Mouse (Mus musculus): Measurements from ENCODE around the gene Kpna1.
A peak's percentile ranks its signal among the peaks of the same experiment; 100 is the strongest.
"Not testable (repeated sequence)": the region's sequence is repeated elsewhere in the genome, so short reads cannot be mapped to it uniquely, and the experiment has no call there.

The Kpna1 gene

GRCm38 (mm10) chr16:35978450-35978849, at the start of gene Kpna1:
Gene Kpna1, plus strand, starts transcription at chr16:35978750.
- not testable (repeated sequence) for DNase-seq

GRCm38 (mm10) chr16:35932179-35933055, 46.1 kb upstream of the Kpna1 start:
- no peak for DNase-seq

GRCm38 (mm10) chr16:35933181-35933580, 45.4 kb upstream of the Kpna1 start:
- DNase-seq = no peak

GRCm38 (mm10) chr16:35938211-35939151, 40.1 kb upstream of the Kpna1 start, which contains the start of the genes Parp9 and Dtx3l:
Gene Parp9, plus strand, starts transcription at chr16:35938470.
Gene Dtx3l, minus strand, starts transcription at chr16:35939151.
- DNase-seq = peak; percentile 73

- peak; percentile 36 for DNase-seq
These were observed 39.3 kb upstream of the Kpna1 start for GRCm38 (mm10) chr16:35939261-35939660.

GRCm38 (mm10) chr16:35939690-35940089, 38.9 kb upstream of the Kpna1 start:
- DNase-seq = peak; percentile 79

- peak; percentile 30 for DNase-seq
These were observed 37.2 kb upstream of the Kpna1 start for GRCm38 (mm10) chr16:35941382-35941781.

- DNase-seq = no peak
These were observed 29.3 kb upstream of the Kpna1 start for GRCm38 (mm10) chr16:35949264-35949663.

GRCm38 (mm10) chr16:35951216-35951615, 27.3 kb upstream of the Kpna1 start:
- no peak for DNase-seq

- DNase-seq = no peak
These were observed 25.9 kb upstream of the Kpna1 start for GRCm38 (mm10) chr16:35952628-35953130.

- not testable (repeated sequence) for DNase-seq
These were observed 12.6 kb upstream of the Kpna1 start for GRCm38 (mm10) chr16:35965991-35966390.

GRCm38 (mm10) chr16:35966411-35967115, 12.0 kb upstream of the Kpna1 start:
- no peak for DNase-seq

- no peak for DNase-seq
These were observed 11.2 kb upstream of the Kpna1 start for GRCm38 (mm10) chr16:35967319-35967718.

GRCm38 (mm10) chr16:35968149-35968548, 10.4 kb upstream of the Kpna1 start:
- DNase-seq = no peak

- no peak for DNase-seq
These were observed 4.5 kb upstream of the Kpna1 start for GRCm38 (mm10) chr16:35974021-35974420.

GRCm38 (mm10) chr16:35981363-35981821, 2.8 kb downstream of the Kpna1 start:
- peak; percentile 92 for DNase-seq

- DNase-seq = no peak
These were observed 4.0 kb downstream of the Kpna1 start for GRCm38 (mm10) chr16:35982506-35982901.

- DNase-seq = peak; percentile 95
These were observed 4.5 kb downstream of the Kpna1 start for GRCm38 (mm10) chr16:35982902-35983516.

- DNase-seq = no peak
These were observed 5.1 kb downstream of the Kpna1 start for GRCm38 (mm10) chr16:35983517-35984101.

- no peak for DNase-seq
These were observed 5.9 kb downstream of the Kpna1 start for GRCm38 (mm10) chr16:35984471-35984870.

GRCm38 (mm10) chr16:35987930-35988329, 9.4 kb downstream of the Kpna1 start:
- DNase-seq = no peak
